Mouse (Mus musculus) midbrain, embryonic 16.5 days (tissue): ENCODE measurements at regions not wholly inside any gene's neighbourhood (a gene's known extent, or its start where the extent isn't known, plus 50 kb on each side); places are given as distances from the start of the nearest gene placed in this dataset.

Experiments
- ATAC-seq: fragments of 200-750 bp; cut with Nextera tagmentation; 2 replicates; pipeline ENCODE4 v1.8.0; 2017; ENCODE audit warnings: moderate TSS enrichment
- H3K27ac ChIP-seq: fragments of 300-500 bp; sonication (generic); 2 replicates; pipeline ENCODE4 v1.5.1; 2014; ENCODE audit warnings: mild to moderate bottlenecking, low read length, mixed read lengths
- H3K27me3 ChIP-seq: fragments of 300-500 bp; sonication (generic); 2 replicates; pipeline ENCODE4 v1.6.1; 2014; ENCODE audit warnings: low read depth, low read length, mixed read lengths; ENCODE audit not compliant: control insufficient read depth, insufficient read depth
- H3K36me3 ChIP-seq: fragments of 300-500 bp; sonication (generic); 2 replicates; pipeline ENCODE4 v1.6.1; 2014; ENCODE audit warnings: mild to moderate bottlenecking, low read length, moderate library complexity, mixed read lengths; ENCODE audit not compliant: control insufficient read depth, insufficient read depth
- H3K4me1 ChIP-seq: fragments of 300-500 bp; sonication (generic); 2 replicates; pipeline ENCODE4 v1.6.1; 2014; ENCODE audit warnings: mild to moderate bottlenecking, low read length, mixed read lengths; ENCODE audit not compliant: control insufficient read depth, insufficient read depth
- H3K4me2 ChIP-seq: fragments of 300-500 bp; sonication (generic); 2 replicates; pipeline ENCODE4 v1.6.1; 2014; ENCODE audit warnings: mild to moderate bottlenecking, low read length, mixed read lengths
- H3K4me3 ChIP-seq: fragments of 300-500 bp; sonication (generic); 2 replicates; pipeline ENCODE4 v1.5.1; 2014; ENCODE audit warnings: low read depth, mild to moderate bottlenecking, low read length, moderate library complexity, mixed read lengths
- H3K9ac ChIP-seq: fragments of 300-500 bp; sonication (generic); 2 replicates; pipeline ENCODE4 v1.6.1; 2014; ENCODE audit warnings: low read depth, low read length, mixed read lengths
- H3K9me3 ChIP-seq: fragments of 300-500 bp; sonication (generic); replicated peaks from 2 replicates; pipeline ENCODE4 v1.6.1; 2014; ENCODE audit warnings: mild to moderate bottlenecking, low read length, mixed read lengths; ENCODE audit not compliant: control insufficient read depth, poor library complexity, severe bottlenecking
- WGBS: fragments of 180-500 bp; shearing (Covaris S2); extraction: QIAGEN DNeasy Blood & Tissue Kit; methylation state at CpG from one replicate; pipeline ENCODE4 v1.1.7; 2014; 5-methylcytosine and 5-hydroxymethylcytosine counted together

GRCm38 (mm10) chr12:59970775-59971174 lies 751.2 kb upstream of the Fbxo33 start:
- H3K9me3 ChIP-seq, result no peaks in the 10 kb centered on the region
- no peak overlapping the region for H3K9ac ChIP-seq
- H3K4me2 ChIP-seq, result no peak overlapping the region
- no peaks in the 10 kb centered on the region for H3K4me1 ChIP-seq
- no peak for ATAC-seq
- H3K36me3 ChIP-seq, result no peaks in the 10 kb centered on the region
- H3K4me3 ChIP-seq, result no peak overlapping the region
- H3K27me3 ChIP-seq, result no peaks in the 10 kb centered on the region
- 74% methylated on average over 2 of the region's 2 CpGs for WGBS
- no peak overlapping the region for H3K27ac ChIP-seq

DNA sequence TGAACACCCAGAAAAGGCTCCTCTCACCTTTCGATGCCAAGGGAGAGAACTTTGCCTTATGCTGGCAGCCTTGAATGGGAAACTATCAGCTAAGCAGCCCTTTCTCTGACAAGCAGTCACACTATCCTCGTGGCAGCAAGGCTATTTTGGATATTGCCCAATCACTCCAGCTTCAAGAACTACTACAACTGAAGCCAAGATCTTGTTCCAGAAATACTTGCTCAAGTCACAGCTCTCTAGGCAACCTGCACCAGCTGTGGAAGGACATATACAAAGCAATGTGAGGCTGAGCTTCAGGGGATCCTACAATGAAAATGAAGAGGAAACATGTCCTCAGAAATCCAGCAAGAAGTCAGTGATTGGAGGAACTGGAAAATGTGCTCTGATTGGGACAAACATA lies 750.4 kb upstream of the Fbxo33 start:
- Histone ChIP-seq H3K4me3 (no peak overlapping the region), H3K27ac (no peak overlapping the region), H3K27me3 (no peaks in the 10 kb centered on the region), H3K4me2 (no peak overlapping the region), H3K9me3 (no peaks in the 10 kb centered on the region), H3K4me1 (no peaks in the 10 kb centered on the region), H3K9ac (no peak overlapping the region), H3K36me3 (no peaks in the 10 kb centered on the region)
- ATAC-seq, result no peak
- WGBS, result 73% methylated on average over 2 of the region's 2 CpGs

- Histone ChIP-seq H3K4me3 (no peak overlapping the region), H3K27ac (no peak overlapping the region), H3K27me3 (no peaks in the 10 kb centered on the region), H3K36me3 (no peaks in the 10 kb centered on the region), H3K4me1 (no peaks in the 10 kb centered on the region), H3K9ac (no peak overlapping the region), H3K4me2 (no peak overlapping the region), H3K9me3 (no peaks in the 10 kb centered on the region)
- ATAC-seq, result no peak
- WGBS, result 85% methylated on average over 5 of the region's 5 CpGs
Measured at GRCm38 (mm10) chr12:59967241-59967640, 747.7 kb upstream of the Fbxo33 start.

- H3K4me1 ChIP-seq, result no peaks in the 10 kb centered on the region
- no peak overlapping the region for H3K9ac ChIP-seq
- 62% methylated on average over 6 of the region's 6 CpGs for WGBS
- H3K9me3 ChIP-seq, result no peaks in the 10 kb centered on the region
- H3K4me3 ChIP-seq, result no peak overlapping the region
- no peak for ATAC-seq
- H3K27me3 ChIP-seq, result no peaks in the 10 kb centered on the region
- H3K4me2 ChIP-seq, result no peak overlapping the region
- H3K27ac ChIP-seq, result no peak overlapping the region
- no peaks in the 10 kb centered on the region for H3K36me3 ChIP-seq
Measured at GRCm38 (mm10) chr12:59961139-59961538, 741.6 kb upstream of the Fbxo33 start.

DNA sequence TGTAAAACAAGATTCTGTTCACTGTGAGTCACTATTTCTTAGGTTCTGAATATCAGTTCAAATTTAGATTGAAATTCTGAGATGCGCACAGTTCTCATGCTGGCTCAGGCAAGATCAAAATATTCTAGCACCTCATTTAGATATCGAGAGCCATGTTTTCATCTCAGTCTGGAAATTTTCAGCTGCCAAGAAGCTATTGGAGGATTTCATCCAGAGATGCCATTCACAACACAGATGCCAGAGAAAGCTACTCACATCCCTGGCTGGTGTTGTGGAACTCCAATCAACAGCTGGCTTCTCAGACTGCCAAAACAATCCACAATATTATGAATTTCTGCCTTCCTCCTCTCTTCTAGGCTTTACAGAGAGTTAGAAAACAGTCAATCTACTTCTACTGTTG lies 712.9 kb upstream of the Fbxo33 start:
- Histone ChIP-seq H3K36me3 (no peaks in the 10 kb centered on the region), H3K4me2 (no peak overlapping the region), H3K9me3 (no peaks in the 10 kb centered on the region), H3K4me3 (no peak overlapping the region), H3K27ac (no peak overlapping the region), H3K27me3 (no peaks in the 10 kb centered on the region), H3K4me1 (no peaks in the 10 kb centered on the region), H3K9ac (no peak overlapping the region)
- 93% methylated on average over 2 of the region's 2 CpGs for WGBS
- ATAC-seq, result no peak

GRCm38 (mm10) chr12:59925071-59925470 lies 705.5 kb upstream of the Fbxo33 start:
- ATAC-seq, result no peak
- H3K36me3 ChIP-seq, result no peaks in the 10 kb centered on the region
- no peak overlapping the region for H3K27ac ChIP-seq
- no peaks in the 10 kb centered on the region for H3K27me3 ChIP-seq
- H3K4me1 ChIP-seq, result no peaks in the 10 kb centered on the region
- no peak overlapping the region for H3K4me3 ChIP-seq
- H3K9me3 ChIP-seq, result no peaks in the 10 kb centered on the region
- H3K4me2 ChIP-seq, result no peak overlapping the region
- no peak overlapping the region for H3K9ac ChIP-seq
- WGBS, result 83% methylated on average over 3 of the region's 3 CpGs

GRCm38 (mm10) chr12:59898931-59899330 lies 679.4 kb upstream of the Fbxo33 start:
- Histone ChIP-seq H3K4me1 (no peaks in the 10 kb centered on the region), H3K9me3 (no peaks in the 10 kb centered on the region), H3K36me3 (no peaks in the 10 kb centered on the region), H3K4me2 (no peak overlapping the region), H3K27me3 (no peaks in the 10 kb centered on the region), H3K27ac (no peak overlapping the region), H3K4me3 (no peak overlapping the region), H3K9ac (no peak overlapping the region)
- ATAC-seq, result no peak

- H3K4me3 ChIP-seq, result no peak overlapping the region
- 58% methylated on average over 6 of the region's 6 CpGs for WGBS
- H3K27ac ChIP-seq, result no peak overlapping the region
- ATAC-seq, result peak; percentile 71; the same call in 1 of the 2 replicates
- H3K36me3 ChIP-seq, result no peaks in the 10 kb centered on the region
- no peaks in the 10 kb centered on the region for H3K4me1 ChIP-seq
- no peaks in the 10 kb centered on the region for H3K27me3 ChIP-seq
- H3K9ac ChIP-seq, result no peak overlapping the region
- 0 out of 2 replicates have a peak, but pooled peaks cover 3% of the 10 kb centered on the region for H3K9me3 ChIP-seq
- no peak overlapping the region for H3K4me2 ChIP-seq
Measured at GRCm38 (mm10) chr12:59890973-59891372, 671.4 kb upstream of the Fbxo33 start.
